Mouse (Mus musculus) lung, embryonic 14.5 days (tissue): ENCODE measurements at regions not wholly inside any gene's neighbourhood (a gene's known extent, or its start where the extent isn't known, plus 50 kb on each side); places are given as distances from the start of the nearest gene placed in this dataset.

Experiments
- ATAC-seq: fragments of 200-750 bp; cut with Nextera tagmentation; 2 replicates; pipeline ENCODE4 v1.8.0; 2017; ENCODE audit warnings: mild to moderate bottlenecking, moderate TSS enrichment, moderate library complexity; ENCODE audit not compliant: insufficient read depth
- DNase-seq: peaks from one replicate; pipeline ENCODE4 v3.0.0-alpha.2; 2015
- H3K27ac ChIP-seq: fragments of 300-500 bp; sonication (generic); 2 replicates; pipeline ENCODE4 v1.5.1; 2014; ENCODE audit warnings: low read depth, mild to moderate bottlenecking, moderate library complexity
- H3K27me3 ChIP-seq: fragments of 300-500 bp; sonication (generic); 2 replicates; pipeline ENCODE4 v1.6.1; 2014; ENCODE audit warnings: low read length, control low read depth; ENCODE audit not compliant: insufficient read depth
- H3K36me3 ChIP-seq: fragments of 300-500 bp; sonication (generic); 2 replicates; pipeline ENCODE4 v1.6.1; 2014; ENCODE audit warnings: control low read depth; ENCODE audit not compliant: insufficient read depth
- H3K4me1 ChIP-seq: fragments of 300-500 bp; sonication (generic); 2 replicates; pipeline ENCODE4 v1.6.1; 2014; ENCODE audit warnings: antibody characterized with exemption, control low read depth; ENCODE audit not compliant: insufficient read depth
- H3K4me2 ChIP-seq: fragments of 300-500 bp; sonication (generic); 2 replicates; pipeline ENCODE4 v1.6.1; 2014; ENCODE audit warnings: mild to moderate bottlenecking
- H3K4me3 ChIP-seq: fragments of 300-500 bp; sonication (generic); 2 replicates; pipeline ENCODE4 v1.5.1; 2014; ENCODE audit warnings: low read depth, low read length
- H3K9ac ChIP-seq: fragments of 300-500 bp; sonication (generic); 2 replicates; pipeline ENCODE4 v1.6.1; 2014
- H3K9me3 ChIP-seq: fragments of 300-500 bp; sonication (generic); 2 replicates; pipeline ENCODE4 v1.6.1; 2016; ENCODE audit warnings: low read depth, low read length, control low read depth
- CTCF ChIP-seq: IDR thresholded peaks from 2 replicates; pipeline ENCODE4 v1.5.1; 2016; ENCODE audit warnings: antibody characterized with exemption, low read depth
- WGBS: fragments of 180-500 bp; shearing (Covaris S2); extraction: QIAGEN DNeasy Blood & Tissue Kit; methylation state at CpG from one replicate; pipeline ENCODE4 v1.1.7; 2014; 5-methylcytosine and 5-hydroxymethylcytosine counted together

DNA sequence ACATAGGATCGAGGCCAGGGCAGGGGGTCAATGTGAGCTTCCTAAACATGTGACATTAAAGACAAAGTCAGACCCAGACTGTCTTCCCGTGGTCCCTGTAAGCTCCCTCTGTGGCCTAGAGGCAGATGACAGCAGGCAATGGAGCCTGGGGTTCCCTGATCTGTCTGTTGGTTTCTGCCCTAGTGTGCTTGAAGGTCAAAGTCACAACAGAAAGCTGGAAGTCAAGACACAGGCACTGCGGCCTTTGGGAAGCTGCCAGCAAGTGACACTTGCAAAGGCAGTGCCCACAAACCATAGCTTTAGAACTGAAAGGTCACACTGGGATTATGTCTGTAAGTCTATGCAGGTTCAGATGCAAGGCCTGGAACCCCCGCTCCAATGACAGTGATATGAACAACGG lies 206.0 kb upstream of the Kit start:
- Histone ChIP-seq H3K4me2 (no peak overlapping the region), H3K4me1 (no peaks in the 10 kb centered on the region; the same call in 1 of the 2 replicates), H3K9me3 (no peaks in the 10 kb centered on the region), H3K27me3 (no peaks in the 10 kb centered on the region), H3K4me3 (no peak overlapping the region), H3K36me3 (no peaks in the 10 kb centered on the region), H3K9ac (no peak overlapping the region), H3K27ac (no peak overlapping the region)
- DNase-seq: no peak
- WGBS: 65% methylated on average over 5 of the region's 5 CpGs
- TF ChIP-seq CTCF: no peak
- no peak for ATAC-seq

DNA sequence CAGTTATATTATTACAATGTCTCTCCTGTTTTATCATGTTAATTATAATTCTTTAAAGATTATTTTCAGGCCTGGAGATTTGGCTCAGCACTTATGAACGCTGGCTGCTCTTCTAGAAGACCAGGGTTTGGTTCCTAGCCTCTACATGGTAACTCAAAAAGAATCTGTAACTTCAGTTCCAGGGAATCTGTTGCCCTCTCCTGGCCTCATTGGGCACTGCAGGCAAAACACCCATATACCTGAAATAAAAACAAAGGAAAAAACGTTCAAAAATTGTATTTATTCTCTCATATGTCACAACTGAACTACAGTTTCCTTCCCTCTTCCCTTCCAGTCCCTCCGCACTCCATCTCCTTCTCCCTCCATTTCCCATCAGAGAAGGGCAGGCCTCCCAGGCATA lies 201.9 kb upstream of the Kit start:
- Histone ChIP-seq H3K27me3 (no peaks in the 10 kb centered on the region), H3K36me3 (no peaks in the 10 kb centered on the region), H3K4me1 (peaks cover 7% of the 10 kb centered on the region), H3K9me3 (no peaks in the 10 kb centered on the region), H3K9ac (no peak overlapping the region), H3K4me3 (no peak overlapping the region), H3K27ac (no peak overlapping the region), H3K4me2 (no peak overlapping the region)
- DNase-seq (no peak), ATAC-seq (no peak)
- peak; percentile 59 for TF ChIP-seq CTCF
- 63% methylated on average over 3 of the region's 3 CpGs for WGBS

DNA sequence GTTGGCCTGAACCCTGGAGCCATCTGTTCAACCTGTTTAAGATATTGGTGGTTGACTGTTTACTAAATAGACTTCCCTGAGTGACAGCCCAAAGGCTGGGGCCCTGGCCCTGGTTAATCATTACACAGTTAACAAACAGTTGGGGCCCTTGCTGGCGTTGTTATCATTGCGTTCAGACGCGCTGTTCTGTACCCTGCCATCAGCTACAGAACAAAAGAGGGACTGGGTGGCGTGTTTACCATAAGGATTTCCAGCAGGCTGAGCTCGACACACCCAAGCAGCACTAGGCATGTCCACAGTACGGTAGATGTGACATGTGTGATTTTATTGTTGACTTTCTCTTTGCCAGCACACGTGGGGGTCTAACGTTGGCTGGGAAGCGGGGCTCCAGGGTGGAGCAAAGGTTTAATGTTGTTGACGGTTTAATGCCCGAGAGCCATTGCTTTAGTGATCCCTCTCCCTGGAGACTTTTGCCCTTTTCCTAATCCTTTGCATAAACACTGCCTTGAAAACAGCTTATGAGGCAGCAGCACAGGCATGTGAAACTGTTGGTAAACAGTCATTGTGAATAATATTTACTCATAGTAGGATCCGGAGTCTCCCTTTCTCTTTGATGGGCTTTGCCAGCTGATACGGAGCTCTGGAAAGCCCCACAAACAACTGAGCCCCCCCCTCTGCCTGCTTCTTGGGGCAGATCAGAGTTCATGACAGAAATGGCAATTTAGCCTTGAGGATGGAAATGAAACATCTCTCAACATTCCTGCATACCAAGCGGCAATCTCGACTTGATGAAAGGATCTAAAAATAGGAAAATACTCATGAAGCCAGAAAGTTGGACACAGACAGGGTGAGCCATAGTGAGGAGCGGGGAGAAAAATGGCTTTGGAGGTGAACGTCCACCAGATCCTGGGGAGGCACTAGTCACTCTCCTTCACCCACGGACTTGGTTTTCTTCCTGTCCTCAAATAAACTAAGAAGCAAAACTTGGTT lies 197.1 kb upstream of the Kit start:
- Histone ChIP-seq H3K9ac (no peak overlapping the region), H3K27me3 (no peaks in the 10 kb centered on the region), H3K4me3 (no peak overlapping the region), H3K4me2 (peak overlapping the region; percentile 27), H3K4me1 (peaks cover 9% of the 10 kb centered on the region), H3K9me3 (no peaks in the 10 kb centered on the region), H3K36me3 (no peaks in the 10 kb centered on the region), H3K27ac (0 out of 2 replicates have a peak overlapping the region, but pooled peaks have one; percentile 44)
- 22% methylated on average over 19 of the region's 19 CpGs for WGBS
- TF ChIP-seq CTCF: no peak
- peak; percentile 88 for ATAC-seq
- peak; percentile 55 for DNase-seq

DNA sequence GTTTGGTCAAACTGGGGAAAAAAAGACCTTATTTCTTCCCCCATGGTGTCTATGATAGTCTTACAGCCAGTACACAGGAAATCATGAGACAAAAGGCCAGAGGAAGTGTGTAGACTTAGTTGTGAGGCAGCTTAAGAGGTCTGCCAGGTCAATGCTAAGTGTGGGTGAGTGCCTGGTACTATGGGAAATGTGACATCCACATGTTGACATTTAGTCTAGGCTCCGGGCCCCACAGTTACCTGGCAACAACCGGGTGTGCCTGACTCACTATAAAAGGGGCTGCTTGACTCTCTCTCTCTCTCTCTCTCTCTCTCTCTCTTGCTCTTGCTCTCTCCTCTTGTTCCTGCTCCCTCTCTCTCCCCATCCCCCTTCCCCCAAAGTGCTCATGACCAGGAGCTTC lies 196.1 kb upstream of the Kit start:
- Histone ChIP-seq H3K4me1 (peaks cover 9% of the 10 kb centered on the region), H3K4me3 (no peak overlapping the region), H3K27me3 (no peaks in the 10 kb centered on the region), H3K27ac (no peak overlapping the region; the same call in 1 of the 2 replicates), H3K4me2 (no peak overlapping the region), H3K9me3 (no peaks in the 10 kb centered on the region), H3K9ac (no peak overlapping the region), H3K36me3 (no peaks in the 10 kb centered on the region)
- ATAC-seq: peak; percentile 55; the same call in 1 of the 2 replicates
- WGBS: 34% methylated on average over 2 of the region's 2 CpGs
- peak; percentile 50 for DNase-seq
- no peak for TF ChIP-seq CTCF

DNA sequence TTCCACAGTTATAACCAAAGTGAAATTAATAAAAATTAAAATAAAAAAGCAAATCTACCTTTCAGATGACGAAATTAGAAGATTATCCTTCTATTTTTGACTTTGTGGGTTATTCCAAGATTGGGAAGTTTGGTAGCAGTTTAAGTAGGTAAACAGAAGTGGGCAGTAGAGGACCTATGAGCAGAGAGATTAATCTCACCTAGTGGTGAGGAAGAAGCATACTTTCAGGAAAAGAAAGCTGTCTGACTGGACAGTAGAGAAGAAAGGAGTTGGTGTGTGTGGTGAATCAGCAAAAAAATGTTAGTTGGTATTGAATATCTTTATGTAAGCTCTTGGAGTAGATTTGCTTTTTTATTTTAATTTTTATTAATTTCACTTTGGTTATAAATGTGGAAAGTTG lies 194.4 kb upstream of the Kit start:
- no peak overlapping the region for H3K4me2 ChIP-seq
- ATAC-seq (no peak), DNase-seq (no peak)
- peak; percentile 45 for TF ChIP-seq CTCF
- H3K9ac ChIP-seq: no peak overlapping the region
- H3K36me3 ChIP-seq: no peaks in the 10 kb centered on the region
- peaks cover 9% of the 10 kb centered on the region for H3K4me1 ChIP-seq
- WGBS: 74% methylated on average over 1 of the region's 1 CpGs
- H3K27me3 ChIP-seq: no peaks in the 10 kb centered on the region
- no peak overlapping the region for H3K27ac ChIP-seq
- no peak overlapping the region for H3K4me3 ChIP-seq
- H3K9me3 ChIP-seq: no peaks in the 10 kb centered on the region

DNA sequence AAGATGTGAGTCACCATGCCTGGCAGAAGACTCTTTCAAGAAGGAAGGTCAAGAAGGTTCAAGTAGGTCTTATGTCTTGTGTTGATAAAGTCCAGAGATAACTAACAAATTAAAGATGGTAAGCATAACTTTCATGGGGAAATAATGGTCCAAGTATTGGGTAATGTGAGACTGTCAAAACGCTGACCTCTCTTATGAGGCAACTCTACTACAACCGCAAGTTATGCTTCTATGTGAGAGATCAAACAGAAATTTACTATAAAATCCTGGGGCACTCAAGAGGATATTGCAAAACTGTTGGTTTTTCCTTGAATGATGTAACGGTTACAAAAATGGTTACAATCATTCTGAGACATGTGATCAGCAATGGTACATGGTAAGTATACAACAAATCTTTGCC lies 192.6 kb upstream of the Kit start:
- H3K4me2 ChIP-seq: no peak overlapping the region
- H3K4me1 ChIP-seq: peaks cover 9% of the 10 kb centered on the region
- no peaks in the 10 kb centered on the region for H3K9me3 ChIP-seq
- no peak overlapping the region for H3K27ac ChIP-seq
- TF ChIP-seq CTCF: no peak
- no peaks in the 10 kb centered on the region for H3K36me3 ChIP-seq
- DNase-seq (no peak), ATAC-seq (no peak)
- H3K27me3 ChIP-seq: no peaks in the 10 kb centered on the region
- no peak overlapping the region for H3K9ac ChIP-seq
- H3K4me3 ChIP-seq: no peak overlapping the region
- 84% methylated on average over 3 of the region's 3 CpGs for WGBS

DNA sequence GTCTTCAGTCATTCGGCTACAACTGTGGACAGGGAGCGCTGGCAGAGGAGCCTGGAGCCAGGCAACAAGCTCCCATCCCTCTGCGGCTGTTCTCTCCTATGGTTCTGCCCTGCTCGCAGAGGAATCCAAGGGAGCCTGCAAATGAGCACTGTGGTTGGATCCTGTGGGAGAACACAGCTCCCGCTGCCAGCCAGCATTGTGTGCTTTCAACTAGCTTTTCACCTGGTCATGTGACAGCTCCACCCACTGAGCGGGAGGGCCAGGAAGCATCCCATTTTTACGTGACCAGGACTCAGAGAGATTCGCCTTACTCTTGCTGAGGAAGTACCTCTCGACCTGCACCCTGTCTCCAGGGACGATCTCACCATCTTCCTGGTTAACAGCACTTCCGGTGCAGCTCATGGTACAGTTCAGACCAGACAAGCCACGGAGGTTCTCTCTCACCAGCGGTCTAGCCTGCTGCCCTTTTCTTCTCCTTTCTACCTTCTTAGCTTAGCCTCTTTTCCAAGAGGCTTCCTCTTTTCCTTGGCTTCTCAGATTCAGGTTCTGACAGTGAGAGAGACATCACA lies 186.7 kb upstream of the Kit start:
- no peaks in the 10 kb centered on the region for H3K4me1 ChIP-seq
- no peak for TF ChIP-seq CTCF
- no peak overlapping the region for H3K4me2 ChIP-seq
- no peak overlapping the region for H3K27ac ChIP-seq
- no peaks in the 10 kb centered on the region for H3K9me3 ChIP-seq
- no peaks in the 10 kb centered on the region for H3K27me3 ChIP-seq
- 45% methylated on average over 13 of the region's 13 CpGs for WGBS
- no peak overlapping the region for H3K4me3 ChIP-seq
- H3K9ac ChIP-seq: no peak overlapping the region
- ATAC-seq (no peak), DNase-seq (no peak)
- no peaks in the 10 kb centered on the region for H3K36me3 ChIP-seq
